Mouse (Mus musculus): ENCODE measurements around the gene Hist1h4d. TPM values are rescaled to one million over a fixed set of nuclear protein-coding genes. Genes with fewer than 3 reads are reported as not detected.
"Not testable (repeated sequence)": the region's sequence is repeated elsewhere in the genome, so short reads cannot be mapped to it uniquely, and the experiment has no call there.

Gene Hist1h4d
- polyA plus RNA-seq, 1 experiment from 2014 or later = 35.3 TPM

- TF ChIP-seq CTCF (IDR thresholded peaks at IDR 0.05; ENCODE audit: low read depth) = no peak
- H3K27ac ChIP-seq (ENCODE audit: low read depth, low read length) = peak overlapping the region; percentile 96
- peak overlapping the region; percentile 93 for H3K9ac ChIP-seq (ENCODE audit: low read depth, low read length)
- peak; percentile 83 for ATAC-seq
- WGBS = 0% methylated on average over 18 of the region's 18 CpGs
- H3K4me2 ChIP-seq (replicated peaks; ENCODE audit: low read depth) = peak overlapping the region; percentile 95
- H3K36me3 ChIP-seq (ENCODE audit: control insufficient read depth, insufficient read depth) = no peaks in the 10 kb centered on the region
- no peaks in the 10 kb centered on the region for H3K9me3 ChIP-seq (ENCODE audit: control insufficient read depth)
- peak overlapping the region; percentile 69 for H3K4me3 ChIP-seq (ENCODE audit: low read depth, low read length)
- no peaks in the 10 kb centered on the region for H3K27me3 ChIP-seq (replicated peaks; ENCODE audit: control insufficient read depth, insufficient read depth, low read length)
- 0 out of 2 replicates have a peak, but pooled peaks cover 3% of the 10 kb centered on the region for H3K4me1 ChIP-seq (replicated peaks; ENCODE audit: control insufficient read depth, insufficient read depth, low read length)
These were observed 40.3 kb downstream of the Hist1h4d start for GRCm38 (mm10) chr13:23621532-23622174.

GRCm38 (mm10) chr13:23622175-23622671 is 40.8 kb downstream of the Hist1h4d start, which contains the start of gene Hist1h1e:
Hist1h1e (minus strand) TSS chr13:23622558.
- Histone ChIP-seq H3K27ac (ENCODE audit: low read depth, low read length) (peak within 1 kb of the TSS; percentile 96), H3K4me3 (ENCODE audit: low read depth, low read length) (peak within 1 kb of the TSS; percentile 69), H3K9ac (ENCODE audit: low read depth, low read length) (peak within 1 kb of the TSS; percentile 93), H3K4me2 (replicated peaks; ENCODE audit: low read depth) (peak within 1 kb of the TSS; percentile 95)
- ATAC-seq = peak; percentile 89
- under 1% methylated on average over 53 of the region's 53 CpGs for WGBS
- H3K36me3 ChIP-seq (ENCODE audit: control insufficient read depth, insufficient read depth); H3K4me1 ChIP-seq (replicated peaks; ENCODE audit: control insufficient read depth, insufficient read depth, low read length); H3K27me3 ChIP-seq (replicated peaks; ENCODE audit: control insufficient read depth, insufficient read depth, low read length); H3K9me3 ChIP-seq (ENCODE audit: control insufficient read depth): not testable (repeated sequence)

GRCm38 (mm10) chr13:23622861-23623450 is 41.6 kb downstream of the Hist1h4d start:
- TF ChIP-seq CTCF (IDR thresholded peaks at IDR 0.05; ENCODE audit: low read depth) = no peak
- H3K4me2 ChIP-seq (replicated peaks; ENCODE audit: low read depth) = peak overlapping the region; percentile 95
- peak overlapping the region; percentile 69 for H3K4me3 ChIP-seq (ENCODE audit: low read depth, low read length)
- H3K9me3 ChIP-seq (ENCODE audit: control insufficient read depth) = no peaks in the 10 kb centered on the region
- H3K9ac ChIP-seq (ENCODE audit: low read depth, low read length) = peak overlapping the region; percentile 53; the same call in 1 of the 2 replicates
- WGBS = 25% methylated on average over 7 of the region's 7 CpGs
- ATAC-seq = no peak
- H3K27ac ChIP-seq (ENCODE audit: low read depth, low read length) = peak overlapping the region; percentile 96; the same call in 1 of the 2 replicates
- no peaks in the 10 kb centered on the region for H3K36me3 ChIP-seq (ENCODE audit: control insufficient read depth, insufficient read depth)
- no peaks in the 10 kb centered on the region for H3K27me3 ChIP-seq (replicated peaks; ENCODE audit: control insufficient read depth, insufficient read depth, low read length)
- 0 out of 2 replicates have a peak, but pooled peaks cover 3% of the 10 kb centered on the region for H3K4me1 ChIP-seq (replicated peaks; ENCODE audit: control insufficient read depth, insufficient read depth, low read length)

GRCm38 (mm10) chr13:23630653-23631052 is 49.3 kb downstream of the Hist1h4d start:
- H3K4me2 ChIP-seq (replicated peaks; ENCODE audit: low read depth) = no peak overlapping the region
- peak; percentile 77 for TF ChIP-seq CTCF (IDR thresholded peaks at IDR 0.05; ENCODE audit: low read depth)
- no peak overlapping the region for H3K9ac ChIP-seq (ENCODE audit: low read depth, low read length)
- no peak for ATAC-seq
- H3K27me3 ChIP-seq (replicated peaks; ENCODE audit: control insufficient read depth, insufficient read depth, low read length) = no peaks in the 10 kb centered on the region
- no peaks in the 10 kb centered on the region for H3K36me3 ChIP-seq (ENCODE audit: control insufficient read depth, insufficient read depth)
- no peaks in the 10 kb centered on the region for H3K9me3 ChIP-seq (ENCODE audit: control insufficient read depth)
- no peak overlapping the region for H3K4me3 ChIP-seq (ENCODE audit: low read depth, low read length)
- 34% methylated on average over 1 of the region's 1 CpGs for WGBS
- H3K4me1 ChIP-seq (replicated peaks; ENCODE audit: control insufficient read depth, insufficient read depth, low read length) = no peaks in the 10 kb centered on the region
- H3K27ac ChIP-seq (ENCODE audit: low read depth, low read length) = no peak overlapping the region

Small RNA genes within 50 kb of the gene (microRNA-seq; reads per million reads assigned to microRNA genes)
- gene Gm44297 (not detected), gene Gm44359 (not detected), gene Gm44394 (not detected)

Other genes with a start within 250 kb of the Hist1h4d start
- 15.6 and 17.2 TPM in 2 replicates for gene Zfp322a, start 212.4 kb upstream of the Hist1h4d start, polyA plus RNA-seq (2015; fragmentation: Nextera tagmentation; extraction: Ambion mirVana)
- 5.1 and 5.6 TPM in 2 replicates for gene Abt1, start 157.7 kb upstream of the Hist1h4d start, polyA plus RNA-seq (2015; fragmentation: Nextera tagmentation; extraction: Ambion mirVana)
- gene Btn1a1, start 115.7 kb upstream of the Hist1h4d start, polyA plus RNA-seq (2015; fragmentation: Nextera tagmentation; extraction: Ambion mirVana) = not detected in 2 replicates
- not detected in 2 replicates for gene Btn2a2, start 92.7 kb upstream of the Hist1h4d start, polyA plus RNA-seq (2015; fragmentation: Nextera tagmentation; extraction: Ambion mirVana)
- gene Hist1h4h, start 50.5 kb upstream of the Hist1h4d start, polyA plus RNA-seq (2015; fragmentation: Nextera tagmentation; extraction: Ambion mirVana) = 6.1 and 8.1 TPM in 2 replicates
- gene Hist1h2af, start 47.7 kb upstream of the Hist1h4d start, polyA plus RNA-seq (2015; fragmentation: Nextera tagmentation; extraction: Ambion mirVana) = 2.7 and 3.0 TPM in 2 replicates
- 1.2 and 2.1 TPM in 2 replicates for gene Hist1h3g, start 46.2 kb upstream of the Hist1h4d start, polyA plus RNA-seq (2015; fragmentation: Nextera tagmentation; extraction: Ambion mirVana)
- gene Hist1h2bh, start 38.2 kb upstream of the Hist1h4d start, polyA plus RNA-seq (2015; fragmentation: Nextera tagmentation; extraction: Ambion mirVana) = 0.18 and 0.23 TPM in 2 replicates
- 0.37 TPM in 1 of 2 replicates, not detected in the other for gene Hist1h3f, start 37.5 kb upstream of the Hist1h4d start, polyA plus RNA-seq (2015; fragmentation: Nextera tagmentation; extraction: Ambion mirVana)
- 0.46 TPM in 1 of 2 replicates, not detected in the other for gene Hist1h4f, start 29.9 kb upstream of the Hist1h4d start, polyA plus RNA-seq (2015; fragmentation: Nextera tagmentation; extraction: Ambion mirVana)
- 0.13 and 0.21 TPM in 2 replicates for gene Hist1h1d, start 28.3 kb upstream of the Hist1h4d start, polyA plus RNA-seq (2015; fragmentation: Nextera tagmentation; extraction: Ambion mirVana)
- gene Hist1h3e, start 19.2 kb upstream of the Hist1h4d start, polyA plus RNA-seq (2015; fragmentation: Nextera tagmentation; extraction: Ambion mirVana) = 2.2 and 2.4 TPM in 2 replicates
- 17.7 and 24.0 TPM in 2 replicates for gene Hist1h2ae, start 10.4 kb upstream of the Hist1h4d start, polyA plus RNA-seq (2015; fragmentation: Nextera tagmentation; extraction: Ambion mirVana)
- 3.1 and 4.4 TPM in 2 replicates for gene Hist1h2bg, start 10.2 kb upstream of the Hist1h4d start, polyA plus RNA-seq (2015; fragmentation: Nextera tagmentation; extraction: Ambion mirVana)
- 0.64 and 1.3 TPM in 2 replicates for gene Hist1h2bf, start 7.4 kb upstream of the Hist1h4d start, polyA plus RNA-seq (2015; fragmentation: Nextera tagmentation; extraction: Ambion mirVana)
- gene Hist1h2ad, start 7.2 kb upstream of the Hist1h4d start, polyA plus RNA-seq (2015; fragmentation: Nextera tagmentation; extraction: Ambion mirVana) = 0.97 and 1.3 TPM in 2 replicates
- gene Hist1h3d, start 5.8 kb upstream of the Hist1h4d start, polyA plus RNA-seq (2015; fragmentation: Nextera tagmentation; extraction: Ambion mirVana) = 1.6 and 2.3 TPM in 2 replicates
- 0.30 and 0.46 TPM in 2 replicates for gene Hist1h2be, start 39.5 kb downstream of the Hist1h4d start, polyA plus RNA-seq (2015; fragmentation: Nextera tagmentation; extraction: Ambion mirVana)
- gene Hist1h1e, start 41.0 kb downstream of the Hist1h4d start, polyA plus RNA-seq (2015; fragmentation: Nextera tagmentation; extraction: Ambion mirVana) = 6.8 and 6.9 TPM in 2 replicates
- gene Hist1h2ac, start 102.3 kb downstream of the Hist1h4d start, polyA plus RNA-seq (2015; fragmentation: Nextera tagmentation; extraction: Ambion mirVana) = 0.46 TPM in 2 replicates
- gene Hist1h2bc, start 102.6 kb downstream of the Hist1h4d start, polyA plus RNA-seq (2015; fragmentation: Nextera tagmentation; extraction: Ambion mirVana) = 211 and 224 TPM in 2 replicates
- gene Hist1h1t, start 114.2 kb downstream of the Hist1h4d start, polyA plus RNA-seq (2015; fragmentation: Nextera tagmentation; extraction: Ambion mirVana) = not detected in 2 replicates
- 2.9 and 3.0 TPM in 2 replicates for gene Hist1h4c, start 116.9 kb downstream of the Hist1h4d start, polyA plus RNA-seq (2015; fragmentation: Nextera tagmentation; extraction: Ambion mirVana)
- 12.5 TPM in 2 replicates for gene Hfe, start 129.3 kb downstream of the Hist1h4d start, polyA plus RNA-seq (2015; fragmentation: Nextera tagmentation; extraction: Ambion mirVana)
- gene Hist1h1c, start 157.2 kb downstream of the Hist1h4d start, polyA plus RNA-seq (2015; fragmentation: Nextera tagmentation; extraction: Ambion mirVana) = 105 and 107 TPM in 2 replicates
- 1.2 and 1.4 TPM in 2 replicates for gene Hist1h3c, start 164.0 kb downstream of the Hist1h4d start, polyA plus RNA-seq (2015; fragmentation: Nextera tagmentation; extraction: Ambion mirVana)
- gene Hist1h2bb, start 165.1 kb downstream of the Hist1h4d start, polyA plus RNA-seq (2015; fragmentation: Nextera tagmentation; extraction: Ambion mirVana) = 0.37 and 0.48 TPM in 2 replicates
- 11.7 and 12.1 TPM in 2 replicates for gene Hist1h2ab, start 169.5 kb downstream of the Hist1h4d start, polyA plus RNA-seq (2015; fragmentation: Nextera tagmentation; extraction: Ambion mirVana)
- 1.3 and 1.5 TPM in 2 replicates for gene Hist1h3b, start 170.7 kb downstream of the Hist1h4d start, polyA plus RNA-seq (2015; fragmentation: Nextera tagmentation; extraction: Ambion mirVana)
- 0.76 and 1.4 TPM in 2 replicates for gene Hist1h4b, start 175.4 kb downstream of the Hist1h4d start, polyA plus RNA-seq (2015; fragmentation: Nextera tagmentation; extraction: Ambion mirVana)
- 0.43 TPM in 1 of 2 replicates, not detected in the other for gene Hist1h4a, start 179.6 kb downstream of the Hist1h4d start, polyA plus RNA-seq (2015; fragmentation: Nextera tagmentation; extraction: Ambion mirVana)
- 4.1 and 4.5 TPM in 2 replicates for gene Hist1h3a, start 180.8 kb downstream of the Hist1h4d start, polyA plus RNA-seq (2015; fragmentation: Nextera tagmentation; extraction: Ambion mirVana)
- gene Hist1h1a, start 182.1 kb downstream of the Hist1h4d start, polyA plus RNA-seq (2015; fragmentation: Nextera tagmentation; extraction: Ambion mirVana) = 0.60 and 0.85 TPM in 2 replicates
- 0.10 TPM in 1 of 2 replicates, not detected in the other for gene Trim38, start 188.3 kb downstream of the Hist1h4d start, polyA plus RNA-seq (2015; fragmentation: Nextera tagmentation; extraction: Ambion mirVana)
- 0.05 TPM in 1 of 2 replicates, not detected in the other for gene Slc17a2, start 225.4 kb downstream of the Hist1h4d start, polyA plus RNA-seq (2015; fragmentation: Nextera tagmentation; extraction: Ambion mirVana)